Mouse (Mus musculus) stomach, embryonic 14.5 days (tissue): ENCODE data around the gene Foxb1. TPM values are rescaled to one million over a fixed set of nuclear protein-coding genes. Genes with fewer than 3 reads are reported as not detected.

Source experiments
- ATAC-seq: fragments of 200-750 bp; cut with Nextera tagmentation; 2 replicates; pipeline ENCODE4 v1.8.0; 2017; ENCODE audit warnings: low read depth, moderate TSS enrichment; ENCODE audit not compliant: insufficient number of reproducible peaks, insufficient read depth, low FRiP score
- H3K27ac ChIP-seq: fragments of 300-500 bp; sonication (generic); 2 replicates; pipeline ENCODE4 v1.5.1; 2014; ENCODE audit warnings: mild to moderate bottlenecking, low read length, moderate library complexity, mixed read lengths
- H3K27me3 ChIP-seq: fragments of 300-500 bp; sonication (generic); 2 replicates; pipeline ENCODE4 v1.6.1; 2014; ENCODE audit warnings: low read length, control low read depth, mixed read lengths; ENCODE audit not compliant: control insufficient read depth, insufficient read depth
- H3K36me3 ChIP-seq: fragments of 300-500 bp; sonication (generic); 2 replicates; pipeline ENCODE4 v1.6.1; 2014; ENCODE audit warnings: mild to moderate bottlenecking, control low read depth, low read length, moderate library complexity, mixed read lengths; ENCODE audit not compliant: control insufficient read depth, insufficient read depth
- H3K4me1 ChIP-seq: fragments of 300-500 bp; sonication (generic); 2 replicates; pipeline ENCODE4 v1.6.1; 2014; ENCODE audit warnings: low read length, control low read depth, mixed read lengths; ENCODE audit not compliant: control insufficient read depth, insufficient read depth
- H3K4me2 ChIP-seq: fragments of 300-500 bp; sonication (generic); replicated peaks from 2 replicates; pipeline ENCODE4 v1.6.1; 2014; ENCODE audit warnings: low read depth, low read length, control low read depth
- H3K4me3 ChIP-seq: fragments of 300-500 bp; sonication (generic); 2 replicates; pipeline ENCODE4 v1.5.1; 2014; ENCODE audit warnings: low read depth, low read length, control low read depth
- H3K9ac ChIP-seq: fragments of 300-500 bp; sonication (generic); replicated peaks from 2 replicates; pipeline ENCODE4 v1.6.1; 2014; ENCODE audit warnings: low read depth, mild to moderate bottlenecking, control low read depth, low read length, moderate library complexity, mixed read lengths
- H3K9me3 ChIP-seq: fragments of 300-500 bp; sonication (generic); 2 replicates; pipeline ENCODE4 v1.6.1; 2016; ENCODE audit warnings: low read depth, low read length, control low read depth; ENCODE audit not compliant: control insufficient read depth
- WGBS: fragments of 180-500 bp; shearing (Covaris S2); extraction: QIAGEN DNeasy Blood & Tissue Kit; methylation state at CpG from one replicate; pipeline ENCODE4 v1.1.7; 2014; 5-methylcytosine and 5-hydroxymethylcytosine counted together
- polyA plus RNA-seq: library from polyadenylated mRNA; unstranded; fragments of >200 nt; fragmentation: Nextera tagmentation; extraction: Ambion mirVana; gene quantifications from 2 replicates; pipeline ENCODE4 v1.2.1, GENCODE M21; 2014

The Foxb1 gene
- polyA plus RNA-seq, 1 experiment from 2014 or later: not detected

GRCm38 (mm10) chr9:69759721-69760221, 969 bp downstream of the Foxb1 start:
- no peak overlapping the region for H3K4me2 ChIP-seq
- H3K4me3 ChIP-seq: no peak overlapping the region
- no peaks in the 10 kb centered on the region for H3K36me3 ChIP-seq
- H3K4me1 ChIP-seq: no peaks in the 10 kb centered on the region
- ATAC-seq: no peak
- H3K9me3 ChIP-seq: no peaks in the 10 kb centered on the region
- H3K27ac ChIP-seq: no peak overlapping the region
- under 1% methylated on average over 44 of the region's 44 CpGs for WGBS
- H3K27me3 ChIP-seq: peaks cover 84% of the 10 kb centered on the region
- no peak overlapping the region for H3K9ac ChIP-seq

DNA sequence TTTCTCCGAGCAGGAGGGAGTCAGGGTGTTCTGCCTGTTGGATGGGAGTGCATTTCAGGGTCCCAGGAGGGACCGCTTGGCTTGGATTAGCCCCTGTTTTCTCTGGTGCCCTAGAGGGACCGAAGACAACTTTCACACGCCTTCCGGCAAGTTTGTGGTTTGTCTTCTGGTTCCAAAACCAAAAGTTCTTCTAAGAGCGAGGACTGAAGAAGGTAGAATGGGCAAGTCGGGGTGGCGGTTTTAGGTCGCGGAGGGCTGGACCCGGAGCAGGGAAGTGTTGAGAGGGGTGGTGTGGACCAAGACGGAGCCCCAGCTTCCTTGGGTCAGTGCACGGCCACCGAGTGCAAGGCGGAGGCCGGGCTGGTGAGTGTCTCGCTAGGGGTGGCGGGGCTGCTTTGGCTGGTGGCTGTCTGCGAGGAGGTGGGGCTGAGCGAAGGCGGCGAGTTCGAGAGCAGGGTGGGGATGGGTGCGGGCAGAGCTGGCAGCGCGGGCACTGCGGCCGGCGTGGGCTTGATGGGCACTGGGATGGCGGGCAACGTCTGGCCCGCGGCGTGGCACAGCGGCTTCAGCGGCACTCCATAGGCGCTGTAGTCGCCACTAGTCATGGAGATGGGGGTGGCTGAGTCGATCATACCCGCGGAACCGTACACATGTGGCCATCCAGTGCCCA, 1.7 kb downstream of the Foxb1 start:
- no peaks in the 10 kb centered on the region for H3K36me3 ChIP-seq
- H3K4me2 ChIP-seq: no peak overlapping the region
- peaks cover 79% of the 10 kb centered on the region for H3K27me3 ChIP-seq
- ATAC-seq: no peak
- H3K9ac ChIP-seq: no peak overlapping the region
- H3K4me3 ChIP-seq: no peak overlapping the region
- H3K27ac ChIP-seq: no peak overlapping the region
- H3K4me1 ChIP-seq: no peaks in the 10 kb centered on the region
- no peaks in the 10 kb centered on the region for H3K9me3 ChIP-seq
- under 1% methylated on average over 42 of the region's 42 CpGs for WGBS

DNA sequence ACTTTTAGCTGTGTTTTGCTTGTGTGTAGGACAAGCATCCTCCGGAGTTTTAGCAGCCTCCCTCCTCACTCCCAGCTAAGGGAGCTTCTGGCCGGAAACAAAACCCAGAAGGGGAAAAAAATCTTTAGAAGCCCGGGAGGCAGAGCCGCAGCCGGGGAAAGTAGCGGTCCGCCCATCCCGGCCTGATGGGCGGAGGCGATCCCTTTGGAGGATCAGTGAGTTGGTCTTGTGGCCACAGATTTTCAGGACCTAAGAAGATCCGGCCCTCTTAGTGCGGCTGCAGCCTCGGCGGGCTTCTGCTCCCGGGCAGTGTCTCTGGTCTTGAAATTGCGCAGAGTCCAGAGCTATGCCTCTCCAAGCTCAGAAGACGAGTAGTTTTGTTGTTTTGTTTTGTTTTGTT, 2.2 kb downstream of the Foxb1 start:
- H3K27me3 ChIP-seq: peaks cover 74% of the 10 kb centered on the region
- ATAC-seq: no peak
- H3K9ac ChIP-seq: no peak overlapping the region
- no peak overlapping the region for H3K4me3 ChIP-seq
- no peaks in the 10 kb centered on the region for H3K9me3 ChIP-seq
- no peaks in the 10 kb centered on the region for H3K36me3 ChIP-seq
- H3K4me2 ChIP-seq: no peak overlapping the region
- no peak overlapping the region for H3K27ac ChIP-seq
- no peaks in the 10 kb centered on the region for H3K4me1 ChIP-seq
- WGBS: under 1% methylated on average over 17 of the region's 17 CpGs

DNA sequence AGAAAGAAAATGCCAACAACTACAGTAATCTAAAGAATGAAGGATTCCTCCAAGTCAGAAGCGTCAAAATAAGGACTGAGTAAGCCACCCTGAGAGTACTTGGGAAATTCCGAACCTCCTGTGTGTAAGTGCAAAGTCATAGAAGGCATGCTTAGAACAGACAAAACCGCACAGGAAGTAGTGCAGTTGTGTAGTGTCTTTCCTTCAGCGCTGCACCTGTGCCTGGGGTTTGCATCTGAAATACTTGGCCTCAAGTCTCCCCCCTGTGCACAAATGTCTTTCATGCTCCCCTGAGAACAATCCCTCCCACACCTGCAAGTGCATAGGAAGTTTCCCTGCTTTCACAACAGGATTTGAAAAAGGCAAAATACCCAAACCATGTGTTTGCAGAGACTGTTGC, 3.5 kb downstream of the Foxb1 start:
- H3K4me2 ChIP-seq: no peak overlapping the region
- WGBS: 24% methylated on average over 4 of the region's 4 CpGs
- H3K27ac ChIP-seq: no peak overlapping the region
- no peak overlapping the region for H3K9ac ChIP-seq
- H3K4me3 ChIP-seq: no peak overlapping the region
- ATAC-seq: no peak
- peaks cover 66% of the 10 kb centered on the region for H3K27me3 ChIP-seq
- no peaks in the 10 kb centered on the region for H3K4me1 ChIP-seq
- H3K9me3 ChIP-seq: no peaks in the 10 kb centered on the region
- H3K36me3 ChIP-seq: no peaks in the 10 kb centered on the region

- no peak overlapping the region for H3K9ac ChIP-seq
- 19% methylated on average over 3 of the region's 3 CpGs for WGBS
These were observed 4.3 kb downstream of the Foxb1 start for GRCm38 (mm10) chr9:69756456-69756855.

DNA sequence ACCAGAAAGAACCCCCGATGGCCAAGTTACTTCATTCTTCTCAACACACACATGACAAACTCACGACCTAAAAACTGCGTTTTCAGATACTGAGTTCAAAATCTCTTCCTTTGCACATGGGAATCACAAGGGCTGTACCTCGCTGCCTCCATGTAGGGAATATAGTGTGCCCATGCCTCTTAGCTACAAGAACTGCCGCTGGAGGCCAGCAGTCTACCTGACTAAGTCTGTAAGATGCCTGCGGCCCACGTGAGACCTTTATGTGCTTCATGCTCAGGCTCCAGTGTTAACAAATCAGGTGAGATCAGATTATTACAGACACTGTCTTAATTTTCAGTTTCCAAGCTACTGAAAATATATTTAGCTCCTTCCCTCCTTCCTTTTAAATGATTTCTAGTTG, 4.7 kb downstream of the Foxb1 start:
- Histone ChIP-seq H3K36me3 (no peaks in the 10 kb centered on the region), H3K4me1 (no peaks in the 10 kb centered on the region), H3K4me2 (no peak overlapping the region), H3K9ac (no peak overlapping the region), H3K27ac (no peak overlapping the region), H3K27me3 (peaks cover 56% of the 10 kb centered on the region), H3K9me3 (no peaks in the 10 kb centered on the region), H3K4me3 (no peak overlapping the region)
- 28% methylated on average over 7 of the region's 7 CpGs for WGBS
- ATAC-seq: no peak

More at GRCm38 (mm10) chr9:69756456-69756855, 4.3 kb downstream of the Foxb1 start:
- no peak overlapping the region for H3K4me2 ChIP-seq
- ATAC-seq: no peak
- H3K27ac ChIP-seq: no peak overlapping the region
- H3K4me3 ChIP-seq: no peak overlapping the region
- H3K9me3 ChIP-seq: no peaks in the 10 kb centered on the region
- H3K27me3 ChIP-seq: peaks cover 61% of the 10 kb centered on the region
- H3K36me3 ChIP-seq: no peaks in the 10 kb centered on the region
- H3K4me1 ChIP-seq: no peaks in the 10 kb centered on the region

DNA sequence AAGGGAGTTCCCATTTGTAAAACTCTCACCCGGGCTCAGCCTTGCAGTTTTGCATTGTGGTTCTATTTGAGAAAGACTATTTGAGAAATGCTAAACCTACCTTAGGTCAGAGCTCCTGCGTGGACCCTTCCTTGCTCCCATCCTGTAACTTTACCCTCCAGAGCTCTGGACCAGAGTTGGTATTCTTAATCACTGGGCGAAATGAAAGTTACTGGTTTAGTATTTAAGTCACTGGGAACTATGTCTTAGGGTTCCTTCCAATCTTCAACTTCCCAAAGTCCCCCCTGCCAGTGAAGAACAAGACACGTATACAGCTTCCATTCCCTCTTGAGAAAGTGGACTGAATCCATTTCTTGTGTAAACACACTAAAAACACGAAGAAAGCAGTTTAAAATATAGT, 5.6 kb downstream of the Foxb1 start:
- no peaks in the 10 kb centered on the region for H3K4me1 ChIP-seq
- 9% methylated on average over 5 of the region's 5 CpGs for WGBS
- H3K27me3 ChIP-seq: peaks cover 48% of the 10 kb centered on the region
- no peaks in the 10 kb centered on the region for H3K36me3 ChIP-seq
- no peak overlapping the region for H3K9ac ChIP-seq
- no peak overlapping the region for H3K27ac ChIP-seq
- H3K4me2 ChIP-seq: no peak overlapping the region
- no peak overlapping the region for H3K4me3 ChIP-seq
- ATAC-seq: no peak
- no peaks in the 10 kb centered on the region for H3K9me3 ChIP-seq

DNA sequence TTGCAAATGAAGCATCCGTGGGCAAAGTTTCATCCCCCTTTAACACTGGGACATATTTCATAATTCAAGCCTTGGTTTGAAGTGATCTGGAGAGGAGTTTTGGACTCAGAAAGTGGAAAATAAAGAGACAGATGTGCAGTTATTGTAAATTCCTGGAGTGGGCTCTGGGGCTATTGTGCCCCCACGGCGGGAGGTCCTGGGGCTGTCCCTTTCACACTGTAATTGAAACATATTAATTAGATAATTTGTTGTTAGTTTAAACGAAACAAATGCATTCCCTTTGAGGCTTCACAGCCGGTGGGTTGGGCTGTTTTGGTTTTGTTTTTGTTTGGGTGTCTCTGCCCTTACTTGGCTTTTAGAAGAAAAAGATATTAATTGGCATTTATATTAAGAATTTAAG, 6.0 kb downstream of the Foxb1 start:
- no peak for ATAC-seq
- H3K27ac ChIP-seq: no peak overlapping the region
- H3K27me3 ChIP-seq: peaks cover 43% of the 10 kb centered on the region
- no peaks in the 10 kb centered on the region for H3K4me1 ChIP-seq
- no peak overlapping the region for H3K4me3 ChIP-seq
- H3K4me2 ChIP-seq: no peak overlapping the region
- H3K36me3 ChIP-seq: no peaks in the 10 kb centered on the region
- H3K9me3 ChIP-seq: no peaks in the 10 kb centered on the region
- no peak overlapping the region for H3K9ac ChIP-seq
- WGBS: 12% methylated on average over 5 of the region's 5 CpGs

GRCm38 (mm10) chr9:69754291-69754690, 6.4 kb downstream of the Foxb1 start:
- no peak for ATAC-seq
- Histone ChIP-seq H3K4me1 (no peaks in the 10 kb centered on the region), H3K4me2 (no peak overlapping the region), H3K27ac (no peak overlapping the region), H3K27me3 (peaks cover 39% of the 10 kb centered on the region), H3K4me3 (no peak overlapping the region), H3K9ac (no peak overlapping the region), H3K36me3 (no peaks in the 10 kb centered on the region), H3K9me3 (no peaks in the 10 kb centered on the region)
- 11% methylated on average over 7 of the region's 7 CpGs for WGBS
